Mouse (Mus musculus) CH12.LX (cell line): Measurements from ENCODE around the gene Ggt5. TPM values are rescaled to one million over a fixed set of nuclear protein-coding genes. Genes with fewer than 3 reads are reported as not detected.

Source experiments
- DNase-seq: peaks from one replicate; pipeline ENCODE4 v3.0.0-alpha.2; 2013; ENCODE audit errors: extremely low read depth
- H3K27ac ChIP-seq: 2 replicates; pipeline ENCODE4 v1.5.1; 2012; ENCODE audit warnings: low read depth, mild to moderate bottlenecking, control low read depth, moderate library complexity; ENCODE audit not compliant: insufficient read depth
- H3K27me3 ChIP-seq: replicated peaks from 2 replicates; pipeline ENCODE3; 2012; ENCODE audit warnings: inconsistent platforms
- H3K36me3 ChIP-seq, 2 experiments: replicated peaks in 1 of 2; 2 replicates each; pipeline versions ENCODE3 to v1.6.1; 2012; ENCODE audit warnings: inconsistent platforms in 1 of 2, low read length in 1 of 2, mild to moderate bottlenecking in 1 of 2, mixed read lengths in 1 of 2, moderate library complexity in 1 of 2; ENCODE audit not compliant: control insufficient read depth in 1 of 2, insufficient read depth in 1 of 2
- H3K4me1 ChIP-seq, 2 experiments: 2 replicates each; pipeline ENCODE4 v1.6.1; 2012; ENCODE audit warnings: inconsistent platforms in 1 of 2, moderate library complexity in 1 of 2; ENCODE audit not compliant: insufficient read depth in 2 of 2, control insufficient read depth in 1 of 2
- H3K4me2 ChIP-seq: 2 replicates; pipeline ENCODE4 v1.6.1; 2012; ENCODE audit warnings: low read depth, mild to moderate bottlenecking, control low read depth; ENCODE audit not compliant: poor library complexity, insufficient read depth, severe bottlenecking
- H3K4me3 ChIP-seq, 3 experiments: fragments of 150-350 bp in 1 of 3; sonication (generic) in 1 of 3; replicated peaks in 1 of 3; 2 replicates each; pipeline versions ENCODE3 to v1.5.1; 2011 to 2012; ENCODE audit warnings: low read depth in 2 of 3, low read length in 2 of 3, mild to moderate bottlenecking in 2 of 3, moderate library complexity in 2 of 3, control low read depth in 1 of 3, improper control_type of control experiment in 1 of 3, inconsistent platforms in 1 of 3, mixed read lengths in 1 of 3; ENCODE audit not compliant: poor library complexity in 1 of 3
- H3K79me2 ChIP-seq: replicated peaks from 2 replicates; pipeline ENCODE4 v1.6.1; 2012; ENCODE audit warnings: mild to moderate bottlenecking, moderate library complexity; ENCODE audit not compliant: control insufficient read depth, poor library complexity, insufficient read depth, severe bottlenecking; ENCODE audit errors: extremely low read depth
- H3K9ac ChIP-seq: 2 replicates; pipeline ENCODE4 v1.6.1; 2012; ENCODE audit warnings: low read depth, mild to moderate bottlenecking, control low read depth, moderate library complexity; ENCODE audit not compliant: insufficient read depth
- H3K9me3 ChIP-seq: replicated peaks from 2 replicates; pipeline ENCODE3; 2012; ENCODE audit warnings: low read length, inconsistent platforms, mixed read lengths
- BHLHE40 ChIP-seq: IDR thresholded peaks from 2 replicates; pipeline ENCODE4 v1.6.1; 2011; ENCODE audit warnings: mild to moderate bottlenecking, low read depth, low read length, improper control_type of control experiment
- CHD1 ChIP-seq: IDR thresholded peaks from 2 replicates; pipeline ENCODE4 v1.6.1; 2012; ENCODE audit warnings: low read depth, low read length, improper control_type of control experiment, inconsistent platforms
- CHD2 ChIP-seq: IDR thresholded peaks from 2 replicates; pipeline ENCODE4 v1.6.1; 2011; ENCODE audit warnings: low read length, improper control_type of control experiment
- CTCF ChIP-seq, 2 experiments: IDR thresholded peaks in 1 of 2; conservative IDR thresholded peaks in 1 of 2; 2 replicates each; pipeline ENCODE4 v1.5.1; 2011 to 2012; ENCODE audit warnings: low read depth in 2 of 2, low read length in 2 of 2, improper control_type of control experiment in 1 of 2, inconsistent platforms in 1 of 2, mild to moderate bottlenecking in 1 of 2, moderate library complexity in 1 of 2
- E2F4 ChIP-seq: IDR thresholded peaks from 2 replicates; pipeline ENCODE4 v1.6.1; 2011; ENCODE audit warnings: low read depth, low read length, improper control_type of control experiment; ENCODE audit not compliant: insufficient replicate concordance
- ELF1 ChIP-seq: IDR thresholded peaks from 2 replicates; pipeline ENCODE4 v1.6.1; 2014; ENCODE audit warnings: low read depth, mild to moderate bottlenecking, inconsistent platforms, low read length, improper control_type of control experiment
- EP300 ChIP-seq: IDR thresholded peaks from 2 replicates; pipeline ENCODE4 v1.6.1; 2011; ENCODE audit warnings: low read length, improper control_type of control experiment
- ETS1 ChIP-seq: conservative IDR thresholded peaks from 2 replicates; pipeline ENCODE4 v1.6.1; 2012; ENCODE audit warnings: low read depth, mild to moderate bottlenecking, inconsistent platforms, low read length, improper control_type of control experiment, moderate library complexity
- GABPA ChIP-seq: IDR thresholded peaks from 2 replicates; pipeline ENCODE4 v1.6.1; 2012; ENCODE audit warnings: low read depth, low read length, improper control_type of control experiment, inconsistent platforms; ENCODE audit not compliant: insufficient replicate concordance
- HCFC1 ChIP-seq: IDR thresholded peaks from 2 replicates; pipeline ENCODE4 v1.6.1; 2012; ENCODE audit warnings: low read depth, mild to moderate bottlenecking, inconsistent platforms, low read length, improper control_type of control experiment
- IRF4 ChIP-seq: IDR thresholded peaks from 2 replicates; pipeline ENCODE4 v1.6.1; 2014; ENCODE audit warnings: low read depth, mild to moderate bottlenecking, inconsistent platforms, low read length, improper control_type of control experiment
- JUN ChIP-seq: IDR thresholded peaks from 2 replicates; pipeline ENCODE4 v1.6.1; 2011; ENCODE audit warnings: low read depth, mild to moderate bottlenecking, low read length, improper control_type of control experiment, moderate library complexity; ENCODE audit not compliant: insufficient read depth
- JUND ChIP-seq: conservative IDR thresholded peaks from 2 replicates; pipeline ENCODE4 v1.6.1; 2011; ENCODE audit warnings: low read depth, low read length, improper control_type of control experiment
- KAT2A ChIP-seq: IDR thresholded peaks from 2 replicates; pipeline ENCODE4 v1.6.1; 2012; ENCODE audit warnings: low read length, improper control_type of control experiment, inconsistent platforms; ENCODE audit not compliant: insufficient replicate concordance
- MAFK ChIP-seq: IDR thresholded peaks from 2 replicates; pipeline ENCODE4 v1.6.1; 2011; ENCODE audit warnings: low read length, improper control_type of control experiment; ENCODE audit not compliant: insufficient replicate concordance
- MAX ChIP-seq: IDR thresholded peaks from 2 replicates; pipeline ENCODE4 v1.6.1; 2011; ENCODE audit warnings: low read length, improper control_type of control experiment
- MAZ ChIP-seq: IDR thresholded peaks from 2 replicates; pipeline ENCODE4 v1.6.1; 2012; ENCODE audit warnings: low read depth, mild to moderate bottlenecking, inconsistent platforms, low read length, improper control_type of control experiment, moderate library complexity
- MEF2A ChIP-seq: IDR thresholded peaks from 2 replicates; pipeline ENCODE4 v1.6.1; 2014; ENCODE audit warnings: low read depth, mild to moderate bottlenecking, inconsistent platforms, low read length, improper control_type of control experiment, borderline replicate concordance
- MXI1 ChIP-seq: IDR thresholded peaks from 2 replicates; pipeline ENCODE4 v1.6.1; 2011; ENCODE audit warnings: mild to moderate bottlenecking, low read depth, low read length, improper control_type of control experiment
- MYC ChIP-seq: IDR thresholded peaks from 2 replicates; pipeline ENCODE4 v1.6.1; 2011; ENCODE audit warnings: low read depth, mild to moderate bottlenecking, improper control_type of control experiment, low read length
- NELFE ChIP-seq: IDR thresholded peaks from 2 replicates; pipeline ENCODE4 v1.6.1; 2011; ENCODE audit warnings: low read depth, low read length, improper control_type of control experiment
- NRF1 ChIP-seq: IDR thresholded peaks from 2 replicates; pipeline ENCODE4 v1.6.1; 2014; ENCODE audit warnings: low read depth, mild to moderate bottlenecking, inconsistent platforms, low read length, improper control_type of control experiment, moderate library complexity
- PAX5 ChIP-seq: IDR thresholded peaks from 2 replicates; pipeline ENCODE4 v1.6.1; 2012; ENCODE audit warnings: low read length, inconsistent platforms, mixed read lengths
- POLR2A ChIP-seq: IDR thresholded peaks from 2 replicates; pipeline ENCODE4 v1.6.1; 2011; ENCODE audit warnings: low read depth, mild to moderate bottlenecking, improper control_type of control experiment, low read length
- POLR2AphosphoS2 ChIP-seq: IDR thresholded peaks from 2 replicates; pipeline ENCODE4 v1.6.1; 2011; ENCODE audit warnings: low read depth, low read length, improper control_type of control experiment
- RAD21 ChIP-seq: IDR thresholded peaks from 2 replicates; pipeline ENCODE4 v1.6.1; 2011; ENCODE audit warnings: low read depth, mild to moderate bottlenecking, low read length, improper control_type of control experiment, moderate library complexity
- RCOR1 ChIP-seq: conservative IDR thresholded peaks from 2 replicates; pipeline ENCODE4 v1.6.1; 2012; ENCODE audit warnings: low read depth, mild to moderate bottlenecking, inconsistent platforms, low read length, improper control_type of control experiment
- SIN3A ChIP-seq: IDR thresholded peaks from 2 replicates; pipeline ENCODE4 v1.6.1; 2012; ENCODE audit warnings: low read length, improper control_type of control experiment, inconsistent platforms
- SMC3 ChIP-seq: IDR thresholded peaks from 2 replicates; pipeline ENCODE4 v1.6.1; 2011; ENCODE audit warnings: low read depth, low read length, improper control_type of control experiment
- TBP ChIP-seq: conservative IDR thresholded peaks from 2 replicates; pipeline ENCODE4 v1.6.1; 2011; ENCODE audit warnings: low read depth, low read length, improper control_type of control experiment
- TCF12 ChIP-seq: IDR thresholded peaks from 2 replicates; pipeline ENCODE4 v1.6.1; 2014; ENCODE audit warnings: low read depth, mild to moderate bottlenecking, inconsistent platforms, low read length, improper control_type of control experiment
- UBTF ChIP-seq: IDR thresholded peaks from 2 replicates; pipeline ENCODE4 v1.6.1; 2012; ENCODE audit warnings: low read depth, mild to moderate bottlenecking, inconsistent platforms, low read length, improper control_type of control experiment, moderate library complexity
- USF1 ChIP-seq: IDR thresholded peaks from 2 replicates; pipeline ENCODE4 v1.6.1; 2014; ENCODE audit warnings: low read depth, mild to moderate bottlenecking, inconsistent platforms, low read length, improper control_type of control experiment
- USF2 ChIP-seq: conservative IDR thresholded peaks from 2 replicates; pipeline ENCODE4 v1.6.1; 2011; ENCODE audit warnings: low read depth, low read length, improper control_type of control experiment
- ZC3H11A ChIP-seq: IDR thresholded peaks from 2 replicates; pipeline ENCODE4 v1.6.1; 2012; ENCODE audit warnings: low read depth, mild to moderate bottlenecking, inconsistent platforms, low read length, improper control_type of control experiment
- ZKSCAN1 ChIP-seq: IDR thresholded peaks from 2 replicates; pipeline ENCODE4 v1.6.1; 2012; ENCODE audit warnings: low read depth, inconsistent platforms, low read length, improper control_type of control experiment, borderline replicate concordance
- ZMIZ1 ChIP-seq: IDR thresholded peaks from 2 replicates; pipeline ENCODE4 v1.6.1; 2012; ENCODE audit warnings: low read depth, mild to moderate bottlenecking, inconsistent platforms, low read length, improper control_type of control experiment
- ZNF384 ChIP-seq: IDR thresholded peaks from 2 replicates; pipeline ENCODE4 v1.6.1; 2012; ENCODE audit warnings: low read depth, low read length, improper control_type of control experiment, inconsistent platforms
- dilution Hi-C: fragments of 300-500 bp; cut with MboI; formaldehyde crosslinking; loops from 2 replicates; pipeline ENCODE4 v1.14.3; 2020; ENCODE audit warnings: low sequenced_read_pairs; ENCODE audit not compliant: extremely low pct_unique_long_range_greater_than_20kb, extremely low pct_ligation_motif_present
- in situ Hi-C: fragments of 300-500 bp; cut with MboI; formaldehyde crosslinking; loops from 3 replicates; pipeline ENCODE4 v1.14.3; 2019; ENCODE audit warnings: low sequenced_read_pairs, low pct_ligation_motif_present, low pct_unique_long_range_greater_than_20kb, mixed read lengths
- polyA plus RNA-seq: library from polyadenylated mRNA; unstranded; fragments of >175 nt; gene quantifications from 2 replicates; pipeline ENCODE4 v1.2.1, GENCODE M21; 2012; ENCODE audit warnings: low read depth; ENCODE audit not compliant: insufficient read length
- total RNA-seq, 2 experiments: library from RNA; depleted of rRNA; stranded (reverse); fragments of 300-350 nt in 1 of 2; fragments of >200 nt in 1 of 2; gene quantifications; 2 replicates each; pipeline ENCODE4 v1.2.3; 2012 to 2014

Gene Ggt5
- total and polyA plus RNA-seq, 3 experiments: not detected

DNA sequence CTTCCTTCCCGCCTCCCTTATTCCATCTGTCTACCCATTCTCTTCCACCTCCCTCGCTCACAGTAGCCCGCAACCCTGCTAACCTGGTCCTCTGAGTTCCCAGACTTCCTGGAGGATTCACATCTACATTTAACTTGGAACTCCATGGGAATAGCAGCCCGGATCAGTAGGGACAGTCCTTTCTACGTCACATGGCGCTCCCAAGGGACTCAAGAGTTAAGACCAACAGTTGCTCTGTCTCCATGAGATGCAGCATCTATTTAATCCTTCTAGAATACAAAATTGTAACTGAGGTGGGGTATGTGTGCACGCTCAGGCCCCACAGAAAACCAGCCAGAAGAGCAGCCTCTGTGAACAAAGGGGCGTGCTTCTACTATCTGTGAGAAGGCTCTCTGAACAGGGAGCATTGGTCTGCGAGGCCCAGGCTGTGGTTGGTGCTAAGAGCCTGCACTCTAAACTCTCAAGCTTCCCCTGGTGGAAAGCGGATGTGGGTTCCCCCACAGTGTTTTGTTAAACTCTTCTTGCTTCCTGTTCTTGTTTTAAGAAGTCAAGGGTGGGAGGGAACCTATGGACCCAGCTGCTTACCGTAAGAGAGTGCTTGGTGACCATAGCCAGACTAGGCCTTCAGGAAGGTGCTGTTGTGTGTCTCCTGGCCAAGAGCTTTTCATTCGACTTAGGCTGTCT is 2.2 kb downstream of the Ggt5 start:
- dilution Hi-C loops (no loop called here), in situ Hi-C loops (loop anchor here (25.0 kb wide), 1 partner anchor 371 kb away; the partner anchor contains the start of gene Gm5134)
- no peaks in the 10 kb centered on the region for H3K36me3 ChIP-seq
- no peaks in the 10 kb centered on the region for H3K79me2 ChIP-seq
- TF ChIP-seq HCFC1 (peak; percentile 67), NRF1 (0 out of 2 replicates have a peak, but pooled peaks have one; percentile 10), TCF12 (peak; percentile 82; the same call in 1 of the 2 replicates), ETS1 (peak; percentile 72), ZC3H11A (no peak), USF1 (no peak), GABPA (no peak), MAX (peak; percentile 53; the same call in 1 of the 2 replicates), ZNF384 (no peak), POLR2A (peak; percentile 60), CHD1 (no peak), NELFE (peak; percentile 51; the same call in 1 of the 2 replicates), MEF2A (peak; percentile 71; the same call in 1 of the 2 replicates), USF2 (no peak), TBP (peak; percentile 75), CHD2 (no peak), MYC (peak; percentile 69; the same call in 1 of the 2 replicates), PAX5 (no peak), POLR2AphosphoS2 (no peak), ZKSCAN1 (no peak), IRF4 (peak; percentile 71), E2F4 (no peak), BHLHE40 (no peak), ZMIZ1 (no peak), JUN (no peak), ELF1 (peak; percentile 80), KAT2A (no peak), RAD21 (no peak), RCOR1 (no peak), CTCF (conservative IDR thresholded peaks at IDR 0.05 in 1 of 2, IDR thresholded peaks at IDR 0.05 in 1 of 2; ENCODE audit: low read depth in 2 of 2, low read length in 2 of 2) (peak in 1 of 2 experiments; percentile 31; a peak in 1 of 4 replicates), JUND (no peak), EP300 (peak; percentile 68), MAZ (0 out of 2 replicates have a peak, but pooled peaks have one; percentile 50), UBTF (no peak), SMC3 (no peak), MAFK (0 out of 2 replicates have a peak, but pooled peaks have one; percentile 31), MXI1 (no peak), SIN3A (peak; percentile 81)
- H3K4me3 ChIP-seq: peak overlapping the region; percentile 27 to 49 (median 41)
- H3K4me2 ChIP-seq: peak overlapping the region; percentile 46
- peak overlapping the region; percentile 39 for H3K9ac ChIP-seq
- peak overlapping the region; percentile 72 for H3K27ac ChIP-seq
- no peaks in the 10 kb centered on the region for H3K27me3 ChIP-seq
- no peaks in the 10 kb centered on the region for H3K9me3 ChIP-seq
- peaks cover 20 to 42% of the 10 kb centered on the region in 2 experiments for H3K4me1 ChIP-seq
- peak; percentile 95 for DNase-seq
